Mouse (Mus musculus) heart, adult 2 months (tissue): ENCODE data around the gene Hist1h2bb. TPM values are rescaled to one million over a fixed set of nuclear protein-coding genes. Genes with fewer than 3 reads are reported as not detected.
"Not testable (repeated sequence)": the region's sequence is repeated elsewhere in the genome, so short reads cannot be mapped to it uniquely, and the experiment has no call there.

Experiments used
- DNase-seq, 2 experiments: peaks; one replicate each; pipeline ENCODE4 v3.0.0; 2021
- H3K27ac ChIP-seq: fragments of 200-600 bp; 2 replicates; pipeline ENCODE4 v1.8.1; 2022
- H3K27me3 ChIP-seq: fragments of 200-500 bp; 2 replicates; pipeline ENCODE4 v1.6.1; 2012; ENCODE audit warnings: mild to moderate bottlenecking, low read length, inconsistent platforms, mixed read lengths; ENCODE audit not compliant: control insufficient read depth, insufficient read depth
- H3K36me3 ChIP-seq: fragments of 200-500 bp; 2 replicates; pipeline ENCODE4 v1.6.1; 2012; ENCODE audit warnings: low read length, inconsistent platforms; ENCODE audit not compliant: control insufficient read depth, insufficient read depth
- H3K4me1 ChIP-seq: fragments of 200-500 bp; 2 replicates; pipeline ENCODE4 v1.6.1; 2011; ENCODE audit warnings: low read length; ENCODE audit not compliant: control insufficient read depth, insufficient read depth
- H3K4me3 ChIP-seq: fragments of 200-600 bp; 2 replicates; pipeline ENCODE4 v1.8.1; 2022
- H3K79me2 ChIP-seq: fragments of 200-500 bp; replicated peaks from 2 replicates; pipeline ENCODE4 v1.6.1; 2012; ENCODE audit warnings: mild to moderate bottlenecking, inconsistent platforms, low read length, moderate library complexity, mixed read lengths; ENCODE audit not compliant: control insufficient read depth, insufficient read depth
- H3K9ac ChIP-seq: fragments of 200-500 bp; 2 replicates; pipeline ENCODE4 v1.6.1; 2012; ENCODE audit warnings: low read depth, mild to moderate bottlenecking, control low read depth, inconsistent platforms, low read length, mixed read lengths
- CTCF ChIP-seq: fragments of 200-600 bp; IDR thresholded peaks from 2 replicates; pipeline ENCODE4 v1.8.1; 2022; ENCODE audit warnings: antibody characterized with exemption, mild to moderate bottlenecking, moderate library complexity
- EP300 ChIP-seq: fragments of 200-500 bp; IDR thresholded peaks from 2 replicates; pipeline ENCODE4 v1.6.1; 2011; ENCODE audit warnings: low read depth, low read length, control low read depth; ENCODE audit not compliant: insufficient read depth
- POLR2A ChIP-seq: fragments of 200-500 bp; IDR thresholded peaks from 2 replicates; pipeline ENCODE4 v1.6.1; 2011; ENCODE audit warnings: mild to moderate bottlenecking, low read depth, low read length, control low read depth; ENCODE audit not compliant: insufficient read depth
- WGBS: fragments of 180-500 bp; shearing (Covaris S2); methylation state at CpG from one replicate; pipeline ENCODE4 v1.1.7; 2018; 5-methylcytosine and 5-hydroxymethylcytosine counted together
- intact Hi-C: fragments of 180-260 bp; cut with DNase I; formaldehyde crosslinking; loops from one replicate; pipeline ENCODE4 v1.15.1; 2025
- long read RNA-seq: library from polyadenylated mRNA; stranded (forward); transcript quantifications from one replicate; pipeline ENCODE4 v2.0.0, GENCODE M21; 2021
- polyA plus RNA-seq: library from polyadenylated mRNA; depleted of rRNA; stranded (reverse); fragments of >200 nt; gene quantifications from 2 replicates; pipeline ENCODE4 v1.2.3, GENCODE M21; 2012; rRNA removed
- total RNA-seq, 2 experiments: library from RNA; stranded (reverse); gene quantifications; 2 replicates each; pipeline ENCODE4 v1.2.3; 2021

Hist1h2bb gene
- 1 to 10 TPM; 3.2 to 4.9 TPM for total RNA-seq
- polyA plus RNA-seq, result 0.47 and 0.76 TPM in 2 replicates
- long read RNA-seq, result 0 reads

DNA sequence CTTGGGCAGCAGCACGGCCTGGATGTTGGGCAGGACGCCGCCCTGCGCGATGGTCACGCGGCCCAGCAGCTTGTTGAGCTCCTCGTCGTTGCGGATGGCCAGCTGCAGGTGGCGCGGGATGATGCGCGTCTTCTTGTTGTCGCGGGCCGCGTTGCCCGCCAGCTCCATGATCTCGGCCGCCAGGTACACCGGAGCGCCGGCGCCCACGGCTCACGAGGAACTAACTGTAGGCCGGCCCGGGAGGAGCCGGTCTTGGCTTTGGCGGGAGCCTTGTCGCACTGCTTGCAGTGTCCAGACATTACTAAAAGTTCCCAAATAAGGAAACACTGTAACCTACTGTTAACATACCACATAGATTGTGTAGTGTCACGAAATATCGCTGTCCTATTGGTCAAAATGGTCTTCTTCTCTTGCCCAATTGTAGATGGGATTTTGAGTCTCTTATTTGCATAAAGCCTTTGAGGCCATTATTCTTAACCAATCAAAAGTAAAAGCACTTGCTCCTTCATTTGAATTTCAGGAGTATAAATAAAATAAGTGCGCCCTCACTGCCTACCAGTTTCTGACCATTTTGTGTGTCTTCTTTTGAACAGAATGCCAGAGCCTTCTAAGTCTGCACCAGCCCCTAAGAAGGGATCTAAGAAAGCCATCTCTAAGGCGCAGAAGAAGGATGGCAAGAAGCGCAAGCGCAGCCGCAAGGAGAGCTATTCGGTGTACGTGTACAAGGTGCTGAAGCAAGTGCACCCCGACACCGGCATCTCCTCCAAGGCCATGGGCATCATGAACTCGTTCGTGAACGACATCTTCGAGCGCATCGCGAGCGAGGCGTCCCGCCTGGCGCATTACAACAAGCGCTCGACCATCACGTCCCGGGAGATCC, at the start of gene Hist1h2bb:
TSS of gene Hist1h2bb (plus strand) at position 534 of the 880 bp plus-strand sequence.
- TF ChIP-seq EP300 (0 out of 2 replicates have a peak, but pooled peaks have one; percentile 8), POLR2A (peak; percentile 69), CTCF (peak; percentile 42)
- DNase-seq, result peak; percentile 81 to 85
- not testable (repeated sequence) for H3K27me3 ChIP-seq, H3K79me2 ChIP-seq, H3K4me1 ChIP-seq
- WGBS, result under 1% methylated on average over 52 of the region's 58 CpGs
- intact Hi-C loops, result loop anchor here (5.0 kb wide), 2 partner anchors 124 to 1704 kb away; partner anchors contain the start of genes Hist1h1e, Hist1h2ag, Hist1h2be and Hist1h2bj
- Histone ChIP-seq H3K27ac (peak within 1 kb of the TSS; percentile 94), H3K36me3 (peaks cover 10% of the 10 kb centered on the region), H3K9ac (peak within 1 kb of the TSS; percentile 92), H3K4me3 (peak within 1 kb of the TSS; percentile 56)

DNA sequence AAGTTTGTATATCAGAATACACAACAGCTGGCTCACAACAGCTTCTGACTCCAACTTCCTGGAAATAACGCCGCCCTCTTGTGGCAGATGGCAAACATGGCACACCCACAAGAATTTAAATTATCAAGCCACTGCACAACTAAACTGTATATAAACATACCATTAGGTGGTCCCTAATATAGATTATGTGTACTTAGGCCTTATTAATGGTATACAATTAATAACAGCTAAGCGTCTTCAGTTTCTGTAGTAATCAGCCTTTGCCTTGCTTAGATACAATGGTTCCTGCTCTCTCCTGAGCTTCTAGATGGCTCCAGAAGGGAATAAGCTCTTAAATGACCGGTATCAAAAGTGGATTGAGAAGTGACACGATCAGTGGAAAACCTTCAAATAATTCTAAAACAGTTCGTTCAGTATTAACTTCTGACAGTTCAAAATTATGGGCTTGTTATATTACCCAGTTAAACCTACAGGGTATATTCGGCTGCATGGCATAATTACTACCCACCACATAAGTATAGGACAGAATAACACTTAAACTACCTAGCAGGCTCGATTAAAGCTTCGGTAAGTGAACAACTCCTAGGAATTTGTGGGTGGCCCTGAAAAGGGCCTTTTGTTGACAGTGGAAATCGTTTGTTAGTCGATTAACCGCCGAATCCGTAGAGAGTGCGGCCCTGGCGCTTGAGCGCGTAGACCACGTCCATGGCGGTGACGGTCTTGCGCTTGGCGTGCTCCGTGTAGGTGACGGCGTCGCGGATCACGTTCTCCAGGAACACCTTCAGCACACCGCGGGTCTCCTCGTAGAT, 48.8 kb upstream of the Hist1h2bb start:
- intact Hi-C loops, result loop anchor here (1.0 to 10.0 kb wide), 7 partner anchors 13 to 1983 kb away; partner anchors contain the start of genes Hist1h1e, Hist1h2ah, Hist1h2ai and Hist1h2bc
- no peak for DNase-seq

DNA sequence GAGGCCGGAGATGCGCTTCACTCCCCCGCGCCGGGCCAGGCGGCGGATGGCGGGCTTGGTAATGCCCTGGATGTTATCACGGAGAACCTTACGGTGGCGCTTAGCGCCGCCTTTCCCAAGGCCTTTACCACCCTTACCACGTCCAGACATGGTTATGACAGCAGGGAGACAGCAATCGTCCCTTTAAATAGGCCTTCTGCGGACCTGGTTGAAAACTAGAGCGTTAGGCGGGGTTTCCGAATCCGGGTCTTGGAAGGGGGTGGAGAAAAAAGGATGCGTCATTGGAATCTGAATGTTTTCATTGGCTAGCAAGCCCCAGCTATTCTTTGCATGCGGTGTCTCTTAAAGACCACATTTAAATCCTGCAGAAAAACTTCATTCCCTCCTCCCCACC, 48.2 kb upstream of the Hist1h2bb start, which contains the start of gene Hist1h4c:
TSS of gene Hist1h4c (minus strand) at position 155 of the 394 bp plus-strand sequence.
- TF ChIP-seq POLR2A (peak; percentile 100), EP300 (peak; percentile 100), CTCF (no peak)
- WGBS, result under 1% methylated on average over 21 of the region's 22 CpGs
- intact Hi-C loops, result loop anchor here (1.0 to 10.0 kb wide), 7 partner anchors 13 to 1983 kb away; partner anchors contain the start of genes Hist1h1e, Hist1h2ah, Hist1h2ai and Hist1h2bc

More for the DNA sequence above, 48.8 kb upstream of the Hist1h2bb start:
- H3K4me1 ChIP-seq, result peaks cover 2% of the 10 kb centered on the region; the same call in 1 of the 2 replicates
- H3K9ac ChIP-seq, result peak overlapping the region; percentile 37
- peak overlapping the region; percentile 46 for H3K4me3 ChIP-seq
- under 1% methylated on average over 27 of the region's 32 CpGs for WGBS
- no peaks in the 10 kb centered on the region for H3K27me3 ChIP-seq
- TF ChIP-seq CTCF (peak; percentile 87), EP300 (no peak), POLR2A (0 out of 2 replicates have a peak, but pooled peaks have one; percentile 4)
- H3K27ac ChIP-seq, result peak overlapping the region; percentile 73
- H3K79me2 ChIP-seq, result no peaks in the 10 kb centered on the region
- no peaks in the 10 kb centered on the region for H3K36me3 ChIP-seq

DNA sequence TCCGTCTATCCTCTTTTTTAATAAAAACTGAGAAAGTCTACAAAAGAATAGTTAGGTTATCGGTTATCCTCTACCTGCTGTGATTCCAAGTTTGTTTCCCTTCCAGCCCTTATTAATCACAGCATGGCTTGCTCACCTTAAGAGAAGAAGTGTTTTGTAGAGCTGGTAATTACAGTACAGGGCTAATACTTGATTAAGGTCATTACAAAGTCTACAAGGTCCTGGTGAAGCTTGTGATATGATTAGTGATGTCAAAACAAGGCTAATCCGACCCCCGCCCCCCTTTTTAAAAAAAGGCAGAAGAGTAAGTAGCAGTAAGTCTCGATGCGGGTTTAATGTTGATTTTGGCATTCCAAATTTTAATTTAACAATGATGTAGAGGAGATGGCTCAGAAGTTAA, 47.5 kb upstream of the Hist1h2bb start:
- Histone ChIP-seq H3K9ac (no peak overlapping the region), H3K79me2 (no peaks in the 10 kb centered on the region), H3K4me1 (peaks cover 2% of the 10 kb centered on the region; the same call in 1 of the 2 replicates), H3K36me3 (no peaks in the 10 kb centered on the region), H3K27me3 (no peaks in the 10 kb centered on the region), H3K4me3 (no peak overlapping the region), H3K27ac (peak overlapping the region; percentile 73)
- DNase-seq, result no peak
- no peak for TF ChIP-seq EP300
- TF ChIP-seq CTCF, result no peak
- whole genome bisulfite sequencing, result 62% methylated on average over 6 of the region's 6 CpGs
- intact Hi-C loops, result loop anchor here (1.0 to 10.0 kb wide), 7 partner anchors 14 to 1984 kb away; partner anchors contain the start of genes Hist1h1e, Hist1h2ah, Hist1h2ai and Hist1h2bc

More for the DNA sequence above, 48.2 kb upstream of the Hist1h2bb start, which contains the start of gene Hist1h4c:
- H3K27me3 ChIP-seq, result no peaks in the 10 kb centered on the region
- H3K79me2 ChIP-seq, result no peaks in the 10 kb centered on the region
- peak within 1 kb of the TSS; percentile 37 for H3K9ac ChIP-seq
- peaks cover 2% of the 10 kb centered on the region; the same call in 1 of the 2 replicates for H3K4me1 ChIP-seq
- DNase-seq, result peak; percentile 98 to 99
- H3K4me3 ChIP-seq, result peak within 1 kb of the TSS; percentile 46
- peak within 1 kb of the TSS; percentile 73 for H3K27ac ChIP-seq
- H3K36me3 ChIP-seq, result no peaks in the 10 kb centered on the region

DNA sequence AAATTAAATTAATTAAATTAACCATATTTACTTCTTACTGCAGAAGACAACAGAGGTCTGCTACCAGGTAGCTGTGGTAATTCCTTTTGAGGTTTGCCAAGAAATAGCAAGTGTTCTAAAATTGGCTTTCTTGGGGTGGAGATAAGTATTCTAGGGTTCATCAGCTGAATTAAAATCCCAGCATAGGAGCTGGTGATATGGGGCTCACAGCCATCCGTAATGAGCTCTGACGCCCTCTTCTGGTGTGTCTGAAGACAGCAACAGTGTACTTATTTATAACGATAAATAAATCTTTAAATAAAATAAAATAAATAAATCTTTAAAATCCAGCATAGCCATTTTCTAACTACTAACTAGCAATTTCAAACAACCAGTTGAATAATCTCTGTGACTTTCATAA, 46.8 kb upstream of the Hist1h2bb start:
- no peak overlapping the region for H3K27ac ChIP-seq
- 67% methylated on average over 3 of the region's 3 CpGs for WGBS
- H3K4me3 ChIP-seq, result no peak overlapping the region
- no peaks in the 10 kb centered on the region for H3K27me3 ChIP-seq
- no peaks in the 10 kb centered on the region for H3K36me3 ChIP-seq
- intact Hi-C loops, result loop anchor here (2.0 to 10.0 kb wide), 4 partner anchors 15 to 1985 kb away; partner anchors contain the start of genes Hist1h2ah, Hist1h2ai, Hist1h2bc and Hist1h2bk
- TF ChIP-seq EP300 (no peak), POLR2A (no peak), CTCF (peak; percentile 26)
- peaks cover 2% of the 10 kb centered on the region; the same call in 1 of the 2 replicates for H3K4me1 ChIP-seq
- no peak for DNase-seq
- H3K79me2 ChIP-seq, result no peaks in the 10 kb centered on the region
- no peak overlapping the region for H3K9ac ChIP-seq
